Mouse (Mus musculus) bone marrow macrophage, adult 2 months (primary cell): Measurements from ENCODE around the gene Cdc42ep4.

Experiments
- CTCF ChIP-seq: IDR thresholded peaks from 2 replicates; pipeline ENCODE4 v1.5.1; 2012; ENCODE audit warnings: low read depth, mild to moderate bottlenecking, low read length, moderate library complexity
- POLR2A ChIP-seq: IDR thresholded peaks from 2 replicates; pipeline ENCODE4 v1.6.1; 2012; ENCODE audit warnings: mild to moderate bottlenecking, low read depth, low read length, borderline replicate concordance

GRCm38 (mm10) chr11:113691851-113692250, 59.8 kb downstream of the Cdc42ep4 start:
- TF ChIP-seq POLR2A (no peak), CTCF (no peak)
